Mouse (Mus musculus) MEL (cell line): Measurements from ENCODE around the gene Abhd16a. TPM values are rescaled to one million over a fixed set of nuclear protein-coding genes. Genes with fewer than 3 reads are reported as not detected.
A peak's percentile ranks its signal among the peaks of the same experiment; 100 is the strongest.

Experiments used
- DNase-seq: peaks from one replicate; pipeline ENCODE4 v3.0.0; 2011; ENCODE audit warnings: low read depth, low spot score
- H3K27ac ChIP-seq: 2 replicates; pipeline ENCODE4 v1.5.1; 2012; ENCODE audit warnings: low read depth, mild to moderate bottlenecking, control low read depth, low read length, moderate library complexity; ENCODE audit not compliant: control insufficient read depth
- H3K27me3 ChIP-seq, 2 experiments: fragments of 150-350 bp in 1 of 2; sonication (generic) in 1 of 2; 2 replicates each; pipeline ENCODE4 v1.6.1; 2012; ENCODE audit warnings: low read length in 2 of 2, mild to moderate bottlenecking in 2 of 2, improper control_type of control experiment in 1 of 2, moderate library complexity in 1 of 2; ENCODE audit not compliant: insufficient read depth in 2 of 2, control insufficient read depth in 1 of 2
- H3K36me3 ChIP-seq, 2 experiments: 2 replicates each; pipeline ENCODE4 v1.6.1; 2012 to 2014; ENCODE audit warnings: low read length in 2 of 2, improper control_type of control experiment in 1 of 2, inconsistent platforms in 1 of 2, mild to moderate bottlenecking in 1 of 2; ENCODE audit not compliant: insufficient read depth in 2 of 2, control insufficient read depth in 1 of 2
- H3K4me1 ChIP-seq, 2 experiments: fragments of 150-350 bp in 1 of 2; sonication (generic) in 1 of 2; 2 replicates each; pipeline ENCODE4 v1.6.1; 2012; ENCODE audit warnings: low read length in 2 of 2, improper control_type of control experiment in 1 of 2, mild to moderate bottlenecking in 1 of 2; ENCODE audit not compliant: insufficient read depth in 2 of 2, control insufficient read depth in 1 of 2
- H3K4me3 ChIP-seq, 2 experiments: fragments of 150-350 bp in 1 of 2; sonication (generic) in 1 of 2; 2 replicates each; pipeline ENCODE4 v1.5.1; 2012; ENCODE audit warnings: low read depth in 2 of 2, low read length in 2 of 2, mild to moderate bottlenecking in 2 of 2, moderate library complexity in 2 of 2, control low read depth in 1 of 2, improper control_type of control experiment in 1 of 2; ENCODE audit not compliant: control insufficient read depth in 1 of 2, insufficient read depth in 1 of 2
- H3K79me2 ChIP-seq: 2 replicates; pipeline ENCODE4 v1.6.1; 2012; ENCODE audit warnings: mild to moderate bottlenecking, low read length, moderate library complexity; ENCODE audit not compliant: control insufficient read depth, poor library complexity, insufficient read depth
- H3K9ac ChIP-seq: 2 replicates; pipeline ENCODE4 v1.6.1; 2012; ENCODE audit warnings: low read depth, mild to moderate bottlenecking, control low read depth, low read length, moderate library complexity; ENCODE audit not compliant: control insufficient read depth, poor library complexity, severe bottlenecking
- H3K9me3 ChIP-seq: fragments of 150-350 bp; sonication (generic); replicated peaks from 2 replicates; pipeline ENCODE4 v1.6.1; 2012; ENCODE audit warnings: mild to moderate bottlenecking, low read length, improper control_type of control experiment, moderate library complexity; ENCODE audit not compliant: insufficient read depth
- CHD1 ChIP-seq: IDR thresholded peaks from 2 replicates; pipeline ENCODE4 v1.6.1; 2012; ENCODE audit warnings: low read depth, mild to moderate bottlenecking, inconsistent platforms, low read length, improper control_type of control experiment
- CTCF ChIP-seq, 3 experiments: IDR thresholded peaks in 2 of 3; conservative IDR thresholded peaks in 1 of 3; 2 replicates each; pipeline ENCODE4 v1.5.1; 2011 to 2012; ENCODE audit warnings: low read length in 3 of 3, low read depth in 2 of 3, mild to moderate bottlenecking in 2 of 3, improper control_type of control experiment in 1 of 3, inconsistent platforms in 1 of 3, mixed read lengths in 1 of 3, moderate library complexity in 1 of 3; ENCODE audit not compliant: control insufficient read depth in 1 of 3, insufficient read depth in 1 of 3, poor library complexity in 1 of 3, severe bottlenecking in 1 of 3
- ELF1 ChIP-seq: IDR thresholded peaks from 2 replicates; pipeline ENCODE4 v1.6.1; 2014; ENCODE audit warnings: low read depth, mild to moderate bottlenecking, inconsistent platforms, low read length, improper control_type of control experiment, moderate library complexity
- ETS1 ChIP-seq: IDR thresholded peaks from 2 replicates; pipeline ENCODE4 v1.6.1; 2012; ENCODE audit warnings: low read depth, mild to moderate bottlenecking, inconsistent platforms, low read length, improper control_type of control experiment, moderate library complexity
- HCFC1 ChIP-seq: IDR thresholded peaks from 2 replicates; pipeline ENCODE4 v1.6.1; 2012; ENCODE audit warnings: low read depth, mild to moderate bottlenecking, inconsistent platforms, low read length, improper control_type of control experiment, moderate library complexity
- KAT2A ChIP-seq: conservative IDR thresholded peaks from 2 replicates; pipeline ENCODE4 v1.6.1; 2012; ENCODE audit warnings: low read depth, low read length, improper control_type of control experiment, inconsistent platforms
- MAX ChIP-seq: IDR thresholded peaks from 2 replicates; pipeline ENCODE4 v1.6.1; 2011; ENCODE audit warnings: low read length, improper control_type of control experiment
- MAZ ChIP-seq: IDR thresholded peaks from 2 replicates; pipeline ENCODE4 v1.6.1; 2012; ENCODE audit warnings: low read depth, mild to moderate bottlenecking, inconsistent platforms, low read length, improper control_type of control experiment
- MYC ChIP-seq: IDR thresholded peaks from 2 replicates; pipeline ENCODE4 v1.6.1; 2011; ENCODE audit warnings: low read depth, mild to moderate bottlenecking, low read length, improper control_type of control experiment, moderate library complexity
- NELFE ChIP-seq: IDR thresholded peaks from 2 replicates; pipeline ENCODE4 v1.6.1; 2011; ENCODE audit warnings: low read depth, low read length, improper control_type of control experiment
- POLR2A ChIP-seq, 2 experiments: IDR thresholded peaks; 2 replicates each; pipeline ENCODE4 v1.6.1; 2011 to 2012; ENCODE audit warnings: low read length in 2 of 2, mild to moderate bottlenecking in 2 of 2, control low read depth in 1 of 2, improper control_type of control experiment in 1 of 2, low read depth in 1 of 2, moderate library complexity in 1 of 2; ENCODE audit not compliant: control insufficient read depth in 1 of 2, insufficient read depth in 1 of 2, poor library complexity in 1 of 2
- POLR2AphosphoS5 ChIP-seq: IDR thresholded peaks from 2 replicates; pipeline ENCODE4 v1.6.1; 2012; ENCODE audit warnings: low read depth, borderline replicate concordance, mild to moderate bottlenecking, inconsistent platforms, low read length, moderate library complexity, mixed read lengths
- TAL1 ChIP-seq: IDR thresholded peaks from 2 replicates; pipeline ENCODE4 v1.6.1; 2012; ENCODE audit warnings: mild to moderate bottlenecking, inconsistent platforms, low read length, moderate library complexity, mixed read lengths
- TBP ChIP-seq: IDR thresholded peaks from 2 replicates; pipeline ENCODE4 v1.8.0; 2011; ENCODE audit warnings: low read depth, low read length, improper control_type of control experiment
- TCF12 ChIP-seq: IDR thresholded peaks from 2 replicates; pipeline ENCODE4 v1.6.1; 2014; ENCODE audit warnings: low read depth, mild to moderate bottlenecking, inconsistent platforms, low read length, improper control_type of control experiment, moderate library complexity
- UBTF ChIP-seq: IDR thresholded peaks from 2 replicates; pipeline ENCODE4 v1.6.1; 2012; ENCODE audit warnings: low read depth, mild to moderate bottlenecking, inconsistent platforms, low read length, improper control_type of control experiment, moderate library complexity, borderline replicate concordance; ENCODE audit not compliant: insufficient read depth
- USF1 ChIP-seq: IDR thresholded peaks from 2 replicates; pipeline ENCODE4 v1.6.1; 2014; ENCODE audit warnings: low read depth, mild to moderate bottlenecking, inconsistent platforms, low read length, improper control_type of control experiment, moderate library complexity
- polyA plus RNA-seq, 2 experiments: library from polyadenylated mRNA; stranded (reverse) in 1 of 2; unstranded in 1 of 2; fragments of >175 nt in 1 of 2; fragments of >200 nt in 1 of 2; gene quantifications; 2 replicates each; pipeline versions ENCODE4 v1.2.1 to v1.2.4; 2012; ENCODE audit warnings: low replicate concordance in 2 of 2, low read depth in 1 of 2; ENCODE audit not compliant: insufficient read length in 2 of 2, insufficient read depth in 1 of 2, missing spikeins in 1 of 2
- total RNA-seq: library from RNA; depleted of rRNA; stranded (reverse); fragments of 300-350 nt; gene quantifications from 2 replicates; pipeline ENCODE4 v1.2.3, GENCODE M21; 2012

Abhd16a gene
- total and polyA plus RNA-seq, 3 experiments: 96.1 to 126 TPM; not detected in 1

- TF ChIP-seq CTCF (IDR thresholded peaks at IDR 0.05 in 2 of 3, conservative IDR thresholded peaks at IDR 0.05 in 1 of 3; ENCODE audit: control insufficient read depth in 1 of 3, insufficient read depth in 1 of 3, low read depth in 2 of 3, low read length in 3 of 3, poor library complexity in 1 of 3, severe bottlenecking in 1 of 3): peak; percentile 17 to 53 (median 43); a peak in 5 of 6 replicates
- peak; percentile 76 for TF ChIP-seq MAZ
- peak; percentile 75 for TF ChIP-seq TBP
- no peak for TF ChIP-seq KAT2A
- peak; percentile 70 for TF ChIP-seq MAX
- no peak for TF ChIP-seq POLR2AphosphoS5
- TF ChIP-seq NELFE: peak; percentile 55
- peak; percentile 74 for TF ChIP-seq ELF1
Measured at GRCm38 (mm10) chr17:35079778-35080177, 9.3 kb upstream of the Abhd16a start (continued).

DNA sequence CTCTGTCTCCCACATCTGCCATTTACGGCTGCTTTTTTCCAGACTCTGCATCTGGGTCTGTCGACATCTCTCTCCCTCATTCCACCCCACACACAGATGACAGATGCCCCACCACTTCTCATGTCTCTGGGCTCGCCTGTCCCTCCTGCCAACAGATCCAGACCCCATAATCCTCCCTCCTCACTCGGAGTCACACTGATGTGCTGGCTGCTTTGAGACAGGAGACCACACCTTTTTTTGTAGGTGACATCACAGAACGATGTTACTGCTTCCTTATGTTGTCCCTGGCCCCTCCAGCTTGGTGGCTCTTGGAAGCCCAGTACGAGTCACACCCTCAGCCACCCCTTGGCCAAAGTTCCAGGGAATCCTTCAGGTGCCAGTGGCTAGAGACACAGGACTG, 8.8 kb upstream of the Abhd16a start:
- Histone ChIP-seq H3K9me3 (no peaks in the 10 kb centered on the region), H3K36me3 (peaks cover 0 to 38% of the 10 kb centered on the region in 2 experiments; a peak in 2 of 4 replicates), H3K27me3 (no peaks in the 10 kb centered on the region), H3K79me2 (no peaks in the 10 kb centered on the region), H3K4me1 (peaks cover 20 to 52% of the 10 kb centered on the region in 2 experiments), H3K9ac (peak overlapping the region; percentile 50), H3K27ac (peak overlapping the region; percentile 94), H3K4me3 (peak overlapping the region; percentile 3 to 19; a peak in 2 of 4 replicates)
- no peak for DNase-seq
- TF ChIP-seq TCF12 (no peak), MYC (no peak), TBP (no peak; the same call in 1 of the 2 replicates), POLR2A (IDR thresholded peaks at IDR 0.05; ENCODE audit: control insufficient read depth in 1 of 2, insufficient read depth in 1 of 2, low read depth in 1 of 2, low read length in 2 of 2, poor library complexity in 1 of 2) (peak in 1 of 2 experiments; percentile 31; a peak in 1 of 4 replicates)

DNA sequence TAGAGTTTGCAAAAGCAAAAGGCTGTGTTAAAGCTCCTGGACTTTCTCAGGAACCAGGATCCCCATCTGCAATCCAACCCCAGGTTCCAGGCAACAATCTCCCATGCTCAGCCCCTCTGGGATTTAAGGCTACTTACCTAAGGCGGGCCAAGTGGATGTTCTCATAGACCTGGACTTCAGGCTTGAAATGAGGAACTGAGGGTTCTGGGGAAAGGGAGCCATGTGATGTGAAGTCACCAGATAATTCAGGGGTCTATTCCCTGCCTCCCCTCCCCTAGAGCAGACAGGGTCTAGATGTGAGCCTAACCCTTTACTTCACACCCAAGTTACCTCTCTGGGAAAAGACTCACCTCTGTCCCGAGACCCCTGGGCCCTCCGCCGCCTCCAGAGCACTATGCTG, 8.4 kb upstream of the Abhd16a start:
- H3K9me3 ChIP-seq: no peaks in the 10 kb centered on the region
- DNase-seq: peak; percentile 73
- no peaks in the 10 kb centered on the region for H3K79me2 ChIP-seq
- H3K9ac ChIP-seq: peak overlapping the region; percentile 50
- peaks cover 20 to 56% of the 10 kb centered on the region in 2 experiments for H3K4me1 ChIP-seq
- H3K4me3 ChIP-seq: peak overlapping the region in 1 of 2 experiments; percentile 2; a peak in 1 of 4 replicates
- H3K27ac ChIP-seq: peak overlapping the region; percentile 94
- peaks cover 0 to 42% of the 10 kb centered on the region in 2 experiments; a peak in 2 of 4 replicates for H3K36me3 ChIP-seq
- no peaks in the 10 kb centered on the region for H3K27me3 ChIP-seq
- TF ChIP-seq USF1: peak; percentile 71
- 0 out of 2 replicates have a peak, but pooled peaks have one; percentile 25 for TF ChIP-seq TAL1
- no peak for TF ChIP-seq HCFC1
- TF ChIP-seq CHD1: no peak
- no peak for TF ChIP-seq UBTF
- TF ChIP-seq MAX: peak; percentile 30; the same call in 1 of the 2 replicates
- 0 out of 2 replicates have a peak, but pooled peaks have one; percentile 6 for TF ChIP-seq ETS1
- TF ChIP-seq, all 39 proteins: peak for 4
